Mouse (Mus musculus): Measurements from ENCODE around the gene Osbpl2. TPM values are rescaled to one million over a fixed set of nuclear protein-coding genes. Genes with fewer than 3 reads are reported as not detected.
"Not testable (repeated sequence)": the region's sequence is repeated elsewhere in the genome, so short reads cannot be mapped to it uniquely, and the experiment has no call there.

The Osbpl2 gene
- total RNA-seq, 1 experiment from 2014 or later = 36.1 TPM

- no peak for DNase-seq
These were observed 35.7 kb downstream of the Osbpl2 start for GRCm38 (mm10) chr2:180154796-180155195.

DNA sequence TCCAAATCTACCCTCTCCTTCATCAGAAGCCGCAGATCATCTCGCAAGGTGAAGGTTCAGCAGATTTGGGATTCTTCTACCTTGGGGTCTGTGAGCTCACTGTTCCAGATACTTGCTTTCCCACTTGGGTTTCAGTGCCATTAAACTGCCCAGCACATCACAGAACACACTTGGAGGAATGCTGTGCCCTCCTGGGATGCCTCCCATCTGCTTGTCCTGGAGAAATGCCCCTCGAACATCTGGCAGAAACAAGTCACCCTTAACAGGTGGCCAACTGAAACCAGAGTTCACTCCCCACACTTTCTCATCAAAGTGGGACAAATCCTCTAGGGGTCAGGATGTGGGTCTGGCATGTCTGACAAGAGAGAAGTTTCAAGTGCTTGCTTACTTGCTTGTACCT is 39.5 kb downstream of the Osbpl2 start:
- DNase-seq = no peak

GRCm38 (mm10) chr2:180165855-180166254 is 46.7 kb downstream of the Osbpl2 start:
- DNase-seq = no peak

- DNase-seq = no peak
These were observed 47.8 kb downstream of the Osbpl2 start for GRCm38 (mm10) chr2:180166869-180167268.

GRCm38 (mm10) chr2:180170151-180170805 is 51.2 kb downstream of the Osbpl2 start:
- no peak for DNase-seq

DNA sequence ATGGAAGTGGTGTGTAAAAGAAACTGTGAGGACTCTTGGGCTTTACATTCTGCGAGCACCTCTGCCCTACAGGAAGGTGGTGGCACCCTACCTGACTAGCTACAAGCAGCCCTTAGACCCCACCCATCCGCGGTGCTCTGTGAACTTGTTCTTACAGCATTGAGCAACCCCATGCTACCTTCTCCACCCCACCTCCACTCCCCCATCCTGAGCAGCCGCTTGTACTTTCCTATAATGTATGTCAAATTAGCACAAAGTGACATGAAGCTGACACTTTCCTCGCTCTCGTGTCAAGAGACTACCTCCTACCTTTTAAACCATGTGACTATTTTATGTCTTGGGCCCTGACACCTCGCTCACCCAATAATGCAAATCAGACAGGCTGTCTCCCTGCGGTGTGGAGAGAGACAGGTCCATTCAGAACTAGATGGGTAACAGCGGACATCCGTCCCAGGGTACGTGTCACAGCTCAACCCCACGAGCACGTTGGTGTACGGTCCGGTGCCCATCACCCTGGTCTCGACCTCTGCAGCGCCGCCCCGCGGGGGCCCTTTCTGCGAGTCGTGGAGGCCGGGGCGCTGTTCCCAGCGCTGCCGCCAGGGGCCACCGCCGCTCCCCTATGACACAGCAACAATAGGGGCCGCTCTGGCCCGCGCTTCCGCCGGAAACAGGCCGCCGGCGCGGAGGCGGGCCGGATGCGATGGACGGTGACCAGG is 51.9 kb downstream of the Osbpl2 start, which contains the start of gene Adrm1:
TSS of gene Adrm1 (plus strand) at position 680 of the 716 bp plus-strand sequence.
- peak; percentile 98 for DNase-seq

GRCm38 (mm10) chr2:180171522-180172070 is 52.5 kb downstream of the Osbpl2 start:
- peak; percentile 81 for DNase-seq

DNA sequence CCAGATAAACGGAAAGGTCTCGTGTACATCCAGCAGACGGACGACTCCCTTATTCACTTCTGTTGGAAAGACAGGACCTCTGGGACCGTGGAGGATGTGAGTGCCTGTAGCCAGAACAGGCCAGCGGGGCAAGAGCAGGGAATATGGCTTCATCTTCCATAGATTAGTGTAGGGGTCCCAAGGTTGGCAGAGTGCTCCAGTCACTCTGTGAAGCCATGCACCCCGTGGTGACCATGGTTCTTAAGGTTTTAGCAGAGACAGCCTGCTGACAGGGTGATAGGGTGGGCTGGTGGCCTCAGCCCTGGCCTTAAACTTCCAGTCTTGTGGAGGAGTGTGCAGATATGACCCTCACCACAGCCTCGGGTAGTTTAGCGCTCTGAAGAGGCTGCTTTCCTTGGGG is 53.0 kb downstream of the Osbpl2 start:
- DNase-seq = no peak

DNA sequence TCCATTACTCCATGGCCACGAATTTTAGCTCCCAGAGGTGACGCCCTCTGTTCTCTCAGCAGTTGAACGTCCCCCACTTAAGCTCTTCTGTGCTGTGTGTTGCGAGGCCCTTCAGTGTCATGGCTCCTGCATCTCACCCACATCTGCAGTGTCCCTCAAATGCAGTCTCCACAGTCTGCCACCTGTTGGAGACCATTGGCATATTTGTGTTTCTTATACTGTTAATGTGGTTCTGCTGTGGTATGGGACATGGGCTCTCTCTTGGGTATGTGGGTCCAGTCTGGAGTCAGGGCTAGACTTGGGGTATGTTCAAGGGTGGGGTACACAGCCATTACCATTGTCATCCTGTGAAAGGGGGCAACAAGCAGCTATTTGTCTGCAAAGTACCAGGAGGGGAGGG is 54.1 kb downstream of the Osbpl2 start:
- DNase-seq = no peak

DNA sequence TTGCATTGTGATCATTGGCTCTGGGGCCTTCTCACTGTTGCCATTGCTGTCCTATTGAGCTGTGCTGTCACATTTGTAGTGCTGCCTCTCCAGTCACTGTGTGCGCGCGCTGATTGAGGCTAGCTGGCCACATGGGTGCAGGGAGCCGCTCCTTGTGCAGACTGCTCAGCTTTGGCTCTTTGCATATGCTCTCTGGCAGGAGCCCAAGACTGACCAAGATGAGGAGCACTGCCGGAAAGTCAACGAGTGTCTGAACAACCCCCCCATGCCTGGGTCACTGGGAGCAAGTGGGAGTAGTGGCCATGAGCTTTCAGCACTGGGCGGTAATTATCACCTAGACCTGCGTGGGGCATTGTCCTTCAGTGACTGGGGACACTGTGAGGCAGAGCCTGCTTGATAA is 54.6 kb downstream of the Osbpl2 start:
- DNase-seq = not testable (repeated sequence)

DNA sequence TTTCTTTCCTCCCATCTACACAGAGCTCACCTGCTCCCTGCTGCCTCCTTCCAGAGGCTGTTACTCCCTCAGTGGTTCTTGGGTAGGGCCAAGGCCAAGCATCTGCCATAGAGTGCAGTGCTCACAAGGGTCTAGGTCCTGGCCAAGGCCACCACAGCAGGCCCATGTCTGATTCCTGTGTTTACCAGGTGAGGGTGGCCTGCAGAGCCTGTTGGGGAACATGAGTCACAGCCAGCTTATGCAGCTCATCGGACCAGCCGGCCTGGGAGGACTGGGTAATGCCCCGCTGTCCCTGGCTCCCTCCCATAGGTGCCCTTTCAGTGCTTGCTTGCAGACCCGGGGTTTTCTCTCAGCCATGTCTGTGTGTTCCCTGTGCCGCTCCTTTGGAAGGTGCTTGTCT is 55.0 kb downstream of the Osbpl2 start:
- DNase-seq = no peak

DNA sequence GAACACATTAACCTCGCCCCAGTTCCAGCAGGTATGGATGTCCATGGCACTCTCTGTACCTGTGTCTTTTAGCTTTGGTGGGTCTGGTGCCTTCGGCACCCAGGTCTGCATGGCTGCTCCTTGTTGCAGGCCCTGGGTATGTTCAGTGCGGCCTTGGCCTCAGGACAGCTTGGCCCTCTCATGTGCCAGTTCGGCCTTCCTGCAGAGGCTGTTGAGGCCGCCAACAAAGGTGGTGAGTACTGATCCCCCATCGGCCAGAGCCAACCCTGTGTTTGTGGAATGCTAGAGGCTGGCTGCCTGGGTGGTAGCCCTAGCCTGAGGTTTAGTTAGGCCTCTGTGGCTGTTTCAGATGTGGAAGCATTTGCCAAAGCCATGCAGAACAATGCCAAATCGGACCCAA is 56.6 kb downstream of the Osbpl2 start:
- no peak for DNase-seq

GRCm38 (mm10) chr2:180181542-180181941 is 62.4 kb downstream of the Osbpl2 start:
- no peak for DNase-seq

GRCm38 (mm10) chr2:180184011-180184751 is 65.1 kb downstream of the Osbpl2 start:
- DNase-seq = no peak

DNA sequence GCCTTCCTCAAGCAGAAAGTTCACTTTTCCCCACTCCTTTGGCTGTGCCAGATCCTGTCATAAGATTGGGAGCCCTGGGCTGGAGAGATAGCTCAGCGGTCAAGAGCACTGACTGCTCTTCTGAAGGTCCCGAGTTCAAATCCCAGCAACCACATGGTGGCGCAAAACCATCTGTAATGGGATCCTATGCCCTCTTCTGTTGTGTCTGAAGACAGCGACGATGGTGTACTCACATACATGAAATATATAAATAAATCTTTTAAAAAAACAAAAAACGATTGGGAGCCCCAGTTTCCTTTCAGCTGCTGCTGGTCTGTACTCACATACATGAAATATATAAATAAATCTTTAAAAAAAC is 65.6 kb downstream of the Osbpl2 start:
- no peak for DNase-seq

- no peak for DNase-seq
These were observed 66.6 kb downstream of the Osbpl2 start for GRCm38 (mm10) chr2:180185686-180186085.

DNA sequence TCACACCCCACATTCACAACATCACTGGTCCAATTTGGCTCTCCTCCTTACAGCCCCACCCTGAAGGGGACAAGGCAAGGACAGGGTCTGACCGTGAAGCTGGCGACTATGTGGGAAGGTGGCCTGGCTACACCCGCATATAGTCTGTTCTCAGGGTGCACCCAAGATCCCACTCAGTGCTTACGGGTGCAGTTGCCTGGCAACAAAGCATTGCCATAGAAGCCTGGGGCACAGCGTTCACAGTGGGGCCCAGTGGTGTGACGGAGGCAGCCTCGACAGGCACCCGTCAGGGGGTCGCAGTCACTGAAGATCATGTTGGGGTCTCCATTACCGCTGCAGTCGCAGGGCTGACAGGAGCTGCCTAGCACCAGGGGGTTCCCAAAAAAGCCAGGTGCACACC is 68.3 kb downstream of the Osbpl2 start:
- no peak for DNase-seq

GRCm38 (mm10) chr2:180196610-180197322 is 77.7 kb downstream of the Osbpl2 start:
- DNase-seq = no peak

GRCm38 (mm10) chr2:180197323-180198037 is 78.4 kb downstream of the Osbpl2 start:
- DNase-seq = no peak

GRCm38 (mm10) chr2:180198782-180199181 is 79.7 kb downstream of the Osbpl2 start:
- DNase-seq = no peak

GRCm38 (mm10) chr2:180200681-180201080 is 81.6 kb downstream of the Osbpl2 start:
- no peak for DNase-seq

GRCm38 (mm10) chr2:180201303-180201702 is 82.2 kb downstream of the Osbpl2 start:
- DNase-seq = no peak
